ENCODE assay signal across 8 mouse cellular contexts in the genomic region with DNA sequence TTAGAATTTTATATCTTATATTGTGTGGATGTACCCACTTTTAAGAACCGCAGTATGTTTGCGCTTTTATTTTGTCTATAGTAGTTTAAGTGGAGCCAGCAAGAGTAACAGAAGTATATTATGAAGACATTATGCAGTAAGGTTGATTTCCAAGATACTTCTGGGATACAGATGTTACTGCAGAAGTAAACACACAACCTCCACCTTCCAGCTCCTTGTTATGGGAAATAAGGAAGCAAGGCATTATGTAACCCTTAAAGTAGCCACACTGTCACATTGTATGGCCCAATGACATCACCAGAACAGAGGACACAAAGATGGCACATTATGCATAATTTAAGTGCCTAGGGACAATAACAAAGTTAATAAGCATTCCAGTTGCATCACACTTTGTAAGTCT. TPM values are rescaled to one million over a fixed set of nuclear protein-coding genes. Genes with fewer than 3 reads are reported as not detected.
A peak's percentile ranks its signal among the peaks of the same experiment; 100 is the strongest.
DNase-seq lines count a peak whose midpoint lies in the region; ATAC-seq lines count a peak whose summit lies in the region.

No protein-coding gene starts in this region.

- H3K9ac ChIP-seq in heart, embryonic 11.5 days (ENCODE audit: low read depth, low read length): no peak overlapping the region
- H3K9ac ChIP-seq in heart, embryonic 15.5 days: no peak overlapping the region

- no peaks in the 10 kb centered on the region for H3K36me3 ChIP-seq in heart, embryonic 11.5 days (ENCODE audit: control insufficient read depth, insufficient read depth, low read length)
- H3K36me3 ChIP-seq in heart, embryonic 15.5 days: no peaks in the 10 kb centered on the region

- peak overlapping the region; percentile 97 for H3K4me2 ChIP-seq in heart, embryonic 11.5 days
- H3K4me2 ChIP-seq in heart, embryonic 15.5 days: peak overlapping the region; percentile 98

- intact Hi-C loops in left cerebral cortex, postnatal 25 days (cut with DNase I): no loop called here

- no peaks in the 10 kb centered on the region for H3K4me1 ChIP-seq in heart, embryonic 11.5 days (ENCODE audit: control insufficient read depth, insufficient read depth, low read length)
- H3K4me1 ChIP-seq in heart, embryonic 15.5 days (replicated peaks): peaks cover 4% of the 10 kb centered on the region

- H3K27ac ChIP-seq in heart, embryonic 11.5 days (ENCODE audit: low read depth, low read length): no peak overlapping the region
- no peak overlapping the region for H3K27ac ChIP-seq in heart, embryonic 15.5 days

- H3K4me3 ChIP-seq in heart, embryonic 11.5 days (ENCODE audit: low read depth, low read length): no peak overlapping the region; the same call in 1 of the 2 replicates
- H3K4me3 ChIP-seq in heart, embryonic 15.5 days: peak overlapping the region; percentile 79

- DNase-seq in heart, postnatal 4 days: no peak
- peak; percentile 24 for DNase-seq in Muller cell, postnatal 12 days (ENCODE audit: inconsistent ontology term)
- no peak for DNase-seq in left cerebral cortex, postnatal 25 days (ENCODE audit: low spot score in 2 of 2)
- no peak for DNase-seq in cerebellum, adult 9-10 months
- DNase-seq in spleen, postnatal 10 days (ENCODE audit: low spot score in 2 of 2): no peak

- no peaks in the 10 kb centered on the region for H3K9me3 ChIP-seq in heart, embryonic 11.5 days (replicated peaks; ENCODE audit: control insufficient read depth, low read length)
- no peaks in the 10 kb centered on the region for H3K9me3 ChIP-seq in heart, embryonic 15.5 days (replicated peaks)

- H3K27me3 ChIP-seq in heart, embryonic 11.5 days (ENCODE audit: control insufficient read depth, insufficient read depth, low read length): no peaks in the 10 kb centered on the region
- H3K27me3 ChIP-seq in heart, embryonic 15.5 days: no peaks in the 10 kb centered on the region

- 91% methylated on average over 2 of the region's 2 CpGs for WGBS in heart, embryonic 11.5 days (ENCODE audit: insufficient replicate concordance)
- 95% methylated on average over 2 of the region's 2 CpGs for WGBS in heart, embryonic 15.5 days

- ATAC-seq in heart, embryonic 11.5 days (replicated peaks; ENCODE audit: insufficient number of reproducible peaks, low FRiP score, low TSS enrichment): no peak
- ATAC-seq in heart, embryonic 15.5 days (replicated peaks; ENCODE audit: insufficient number of reproducible peaks, insufficient read depth, low FRiP score, low read depth): no peak
- peak; percentile 38 for ATAC-seq in megakaryocyte, adult 5-6 weeks (ENCODE audit: poor library complexity, severe bottlenecking)

RNA-seq across cellular contexts. Expression of gene Plscr4, which starts 1.2 kb away (rescaled TPM):
- polyA plus RNA-seq in heart, embryonic 11.5 days (2014; fragmentation: Nextera tagmentation; extraction: Ambion mirVana): 2.5 and 2.7 TPM in 2 replicates
- 10 to 100 TPM; 10.1 TPM for total RNA-seq in heart, postnatal 4 days (2021)
- 6.3 and 7.5 TPM in 2 replicates for polyA plus RNA-seq in heart, embryonic 15.5 days (2015; fragmentation: Nextera tagmentation; extraction: Ambion mirVana)
- total RNA-seq in megakaryocyte, adult 5-6 weeks (2015): 0.25 and 0.48 TPM in 2 replicates
- 0.22 and 0.53 TPM in 2 replicates for total RNA-seq in megakaryocyte, adult 5-6 weeks (2017)
- total RNA-seq in left cerebral cortex, postnatal 25 days (2021): 1 to 10 TPM in 1 of 2 experiments, under 1 TPM in 1; 0.98 to 1.5 TPM

Comparison
In these comparisons a context has a peak if more than half of its experiments do, and no peak if none do; other contexts are left out.
1. RNA of gene Plscr4, which starts 1.2 kb away (total RNA-seq): 10.1 TPM in heart, postnatal 4 days; 0.98 to 1.5 TPM in left cerebral cortex, postnatal 25 days and 0.22 to 0.53 TPM in megakaryocyte, adult 5-6 weeks; every median in the first group is over 4 times any median in the second.